Mouse (Mus musculus): ENCODE measurements at regions not wholly inside any gene's neighbourhood (a gene's known extent, or its start where the extent isn't known, plus 50 kb on each side); places are given as distances from the start of the nearest gene placed in this dataset.

GRCm38 (mm10) chr5:119563510-119564351 is 106.7 kb upstream of the Tbx3 start:
- TF ChIP-seq TAL1 (IDR thresholded peaks at IDR 0.05; ENCODE audit: low read length) (no peak), GATA1 (IDR thresholded peaks at IDR 0.05; ENCODE audit: low read length) (no peak)
